Mouse (Mus musculus) liver, embryonic 11.5 days (tissue): ENCODE measurements at regions not wholly inside any gene's neighbourhood (a gene's known extent, or its start where the extent isn't known, plus 50 kb on each side); places are given as distances from the start of the nearest gene placed in this dataset.
A peak's percentile ranks its signal among the peaks of the same experiment; 100 is the strongest.

Experiments used
- ATAC-seq: fragments of 200-750 bp; cut with Nextera tagmentation; replicated peaks from 2 replicates; pipeline ENCODE4 v1.8.0; 2017; ENCODE audit warnings: moderate number of reproducible peaks, mild to moderate bottlenecking, moderate TSS enrichment, moderate library complexity; ENCODE audit not compliant: low FRiP score
- DNase-seq: peaks from one replicate; pipeline ENCODE4 v3.0.0-alpha.2; 2017; ENCODE audit warnings: low spot score
- H3K27ac ChIP-seq: fragments of 300-500 bp; sonication (generic); 2 replicates; pipeline ENCODE4 v1.5.1; 2014; ENCODE audit warnings: mild to moderate bottlenecking, low read depth, low read length, control low read depth
- H3K27me3 ChIP-seq: fragments of 300-500 bp; sonication (generic); replicated peaks from 2 replicates; pipeline ENCODE4 v1.6.1; 2014; ENCODE audit warnings: low read length, mixed read lengths; ENCODE audit not compliant: control insufficient read depth, insufficient read depth
- H3K36me3 ChIP-seq: fragments of 300-500 bp; sonication (generic); 2 replicates; pipeline ENCODE4 v1.6.1; 2014; ENCODE audit warnings: mild to moderate bottlenecking, low read length, moderate library complexity, mixed read lengths; ENCODE audit not compliant: control insufficient read depth, insufficient read depth
- H3K4me1 ChIP-seq: fragments of 300-500 bp; sonication (generic); replicated peaks from 2 replicates; pipeline ENCODE4 v1.6.1; 2014; ENCODE audit warnings: low read length, mixed read lengths; ENCODE audit not compliant: control insufficient read depth, insufficient read depth
- H3K4me2 ChIP-seq: fragments of 300-500 bp; sonication (generic); 2 replicates; pipeline ENCODE4 v1.6.1; 2014; ENCODE audit warnings: mild to moderate bottlenecking, control low read depth, moderate library complexity
- H3K4me3 ChIP-seq: fragments of 300-500 bp; sonication (generic); 2 replicates; pipeline ENCODE4 v1.5.1; 2014; ENCODE audit warnings: low read depth, low read length, control low read depth
- H3K9ac ChIP-seq: fragments of 300-500 bp; sonication (generic); 2 replicates; pipeline ENCODE4 v1.6.1; 2014; ENCODE audit warnings: low read depth, low read length, control low read depth
- H3K9me3 ChIP-seq: fragments of 300-500 bp; sonication (generic); 2 replicates; pipeline ENCODE4 v1.6.1; 2016; ENCODE audit warnings: low read length, inconsistent platforms, mixed read lengths; ENCODE audit not compliant: control insufficient read depth
- WGBS: fragments of 180-500 bp; shearing (Covaris S2); extraction: QIAGEN DNeasy Blood & Tissue Kit; methylation state at CpG from one replicate; pipeline ENCODE4 v1.1.7; 2014; 5-methylcytosine and 5-hydroxymethylcytosine counted together

- Histone ChIP-seq H3K4me1 (no peaks in the 10 kb centered on the region), H3K27ac (no peak overlapping the region), H3K4me2 (no peak overlapping the region), H3K36me3 (no peaks in the 10 kb centered on the region), H3K27me3 (no peaks in the 10 kb centered on the region), H3K9me3 (no peaks in the 10 kb centered on the region), H3K9ac (no peak overlapping the region), H3K4me3 (no peak overlapping the region)
- DNase-seq: no peak
- no peak for ATAC-seq
- 81% methylated on average over 5 of the region's 5 CpGs for WGBS
These were observed 323.3 kb downstream of the Rnd3 start for GRCm38 (mm10) chr2:50825626-50826025.

GRCm38 (mm10) chr2:50824782-50825181, 324.1 kb downstream of the Rnd3 start:
- Histone ChIP-seq H3K4me3 (no peak overlapping the region), H3K27me3 (no peaks in the 10 kb centered on the region), H3K4me1 (no peaks in the 10 kb centered on the region), H3K36me3 (no peaks in the 10 kb centered on the region), H3K9me3 (no peaks in the 10 kb centered on the region), H3K27ac (no peak overlapping the region), H3K9ac (no peak overlapping the region), H3K4me2 (no peak overlapping the region)
- ATAC-seq: no peak
- 49% methylated on average over 3 of the region's 3 CpGs for WGBS
- no peak for DNase-seq

- Histone ChIP-seq H3K9me3 (no peaks in the 10 kb centered on the region), H3K27ac (no peak overlapping the region)
- no peak for ATAC-seq
These were observed 326.2 kb downstream of the Rnd3 start for GRCm38 (mm10) chr2:50822738-50823137.

GRCm38 (mm10) chr2:50819305-50819665, 329.6 kb downstream of the Rnd3 start:
- no peak for ATAC-seq
- H3K9ac ChIP-seq: no peak overlapping the region
- no peak overlapping the region for H3K27ac ChIP-seq
- H3K4me2 ChIP-seq: no peak overlapping the region
- no peak overlapping the region for H3K4me3 ChIP-seq
- H3K27me3 ChIP-seq: no peaks in the 10 kb centered on the region
- H3K4me1 ChIP-seq: no peaks in the 10 kb centered on the region
- no peaks in the 10 kb centered on the region for H3K36me3 ChIP-seq
- no peaks in the 10 kb centered on the region for H3K9me3 ChIP-seq
- no peak for DNase-seq
- WGBS: 84% methylated on average over 5 of the region's 5 CpGs

More at GRCm38 (mm10) chr2:50822738-50823137, 326.2 kb downstream of the Rnd3 start:
- no peak overlapping the region for H3K9ac ChIP-seq
- DNase-seq: no peak
- H3K36me3 ChIP-seq: no peaks in the 10 kb centered on the region
- no peak overlapping the region for H3K4me3 ChIP-seq
- no peaks in the 10 kb centered on the region for H3K27me3 ChIP-seq
- no peak overlapping the region for H3K4me2 ChIP-seq
- H3K4me1 ChIP-seq: no peaks in the 10 kb centered on the region

GRCm38 (mm10) chr2:50818557-50819304, 330.2 kb downstream of the Rnd3 start:
- Histone ChIP-seq H3K9me3 (no peaks in the 10 kb centered on the region), H3K4me3 (no peak overlapping the region), H3K4me1 (0 out of 2 replicates have a peak, but pooled peaks cover 3% of the 10 kb centered on the region), H3K27me3 (no peaks in the 10 kb centered on the region), H3K27ac (no peak overlapping the region), H3K36me3 (no peaks in the 10 kb centered on the region), H3K9ac (no peak overlapping the region), H3K4me2 (no peak overlapping the region)
- DNase-seq (no peak), ATAC-seq (no peak)
- WGBS: 75% methylated on average over 7 of the region's 7 CpGs

GRCm38 (mm10) chr2:50816364-50816763, 332.5 kb downstream of the Rnd3 start:
- 77% methylated on average over 5 of the region's 5 CpGs for WGBS
- Histone ChIP-seq H3K27ac (no peak overlapping the region), H3K4me2 (no peak overlapping the region), H3K9me3 (no peaks in the 10 kb centered on the region), H3K4me3 (no peak overlapping the region), H3K4me1 (0 out of 2 replicates have a peak, but pooled peaks cover 3% of the 10 kb centered on the region), H3K36me3 (no peaks in the 10 kb centered on the region), H3K27me3 (no peaks in the 10 kb centered on the region), H3K9ac (no peak overlapping the region)
- DNase-seq (no peak), ATAC-seq (no peak)

GRCm38 (mm10) chr2:50815541-50815940, 333.4 kb downstream of the Rnd3 start:
- no peak for DNase-seq
- no peak for ATAC-seq
- no peak overlapping the region for H3K4me3 ChIP-seq
- no peaks in the 10 kb centered on the region for H3K27me3 ChIP-seq
- no peak overlapping the region for H3K9ac ChIP-seq
- 0 out of 2 replicates have a peak, but pooled peaks cover 7% of the 10 kb centered on the region for H3K4me1 ChIP-seq
- no peaks in the 10 kb centered on the region for H3K36me3 ChIP-seq
- no peaks in the 10 kb centered on the region for H3K9me3 ChIP-seq
- WGBS: 41% methylated on average over 3 of the region's 3 CpGs
- H3K4me2 ChIP-seq: no peak overlapping the region
- no peak overlapping the region for H3K27ac ChIP-seq

GRCm38 (mm10) chr2:50813568-50814461, 335.1 kb downstream of the Rnd3 start:
- WGBS: 66% methylated on average over 9 of the region's 9 CpGs

More at GRCm38 (mm10) chr2:50813568-50814461, 335.1 kb downstream of the Rnd3 start:
- DNase-seq (no peak), ATAC-seq (no peak)
- H3K4me1 ChIP-seq: 0 out of 2 replicates have a peak, but pooled peaks cover 7% of the 10 kb centered on the region
- H3K9ac ChIP-seq: no peak overlapping the region
- H3K27me3 ChIP-seq: no peaks in the 10 kb centered on the region
- peak overlapping the region; percentile 14 for H3K4me2 ChIP-seq
- H3K27ac ChIP-seq: no peak overlapping the region
- no peaks in the 10 kb centered on the region for H3K36me3 ChIP-seq
- H3K9me3 ChIP-seq: no peaks in the 10 kb centered on the region
- H3K4me3 ChIP-seq: no peak overlapping the region
